Mouse (Mus musculus): ENCODE measurements around the gene Lrrc4b.

Gene Lrrc4b

DNA sequence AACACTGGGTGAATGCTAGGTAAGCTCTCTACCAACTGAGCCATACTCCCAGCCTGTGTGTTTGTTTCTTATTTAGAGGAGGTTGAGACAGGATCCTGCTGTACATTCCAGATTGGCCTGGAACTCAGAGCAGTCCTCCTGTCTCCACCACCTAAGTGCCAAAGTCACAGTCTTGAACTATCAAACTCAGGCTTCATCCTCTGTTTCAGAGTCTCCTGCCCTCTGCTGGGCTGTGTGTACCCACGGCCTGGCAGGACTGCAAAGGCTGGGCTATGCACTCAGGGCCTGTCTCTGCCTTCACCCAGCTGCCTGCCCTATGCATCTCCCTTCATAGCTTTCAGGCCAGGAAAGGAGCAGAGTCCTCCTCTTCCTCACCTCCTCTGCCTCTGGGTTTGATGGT is 7.4 kb downstream of the Lrrc4b start:
- DNase-seq (ENCODE audit: low read depth, low spot score) = no peak

DNA sequence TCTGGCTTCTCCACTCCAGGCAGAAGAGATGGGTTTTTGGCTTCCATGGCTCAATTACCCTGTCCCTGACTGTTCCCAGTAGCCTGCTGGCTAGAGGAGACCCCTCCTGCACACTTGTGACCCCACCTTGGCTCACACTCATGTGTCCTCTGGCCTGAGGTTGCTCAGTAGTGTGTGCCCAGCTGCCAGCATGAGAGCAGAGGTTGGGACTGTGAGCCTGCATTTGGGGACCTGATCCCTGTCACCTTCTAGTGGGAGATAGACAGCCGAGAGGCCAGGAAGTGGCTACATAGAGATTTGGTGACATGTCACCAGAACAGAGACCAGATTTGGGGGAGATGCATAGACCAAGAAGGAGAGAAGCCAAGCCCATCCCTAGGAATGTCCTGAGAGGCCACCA is 8.4 kb downstream of the Lrrc4b start:
- DNase-seq (ENCODE audit: low read depth, low spot score) = no peak

DNA sequence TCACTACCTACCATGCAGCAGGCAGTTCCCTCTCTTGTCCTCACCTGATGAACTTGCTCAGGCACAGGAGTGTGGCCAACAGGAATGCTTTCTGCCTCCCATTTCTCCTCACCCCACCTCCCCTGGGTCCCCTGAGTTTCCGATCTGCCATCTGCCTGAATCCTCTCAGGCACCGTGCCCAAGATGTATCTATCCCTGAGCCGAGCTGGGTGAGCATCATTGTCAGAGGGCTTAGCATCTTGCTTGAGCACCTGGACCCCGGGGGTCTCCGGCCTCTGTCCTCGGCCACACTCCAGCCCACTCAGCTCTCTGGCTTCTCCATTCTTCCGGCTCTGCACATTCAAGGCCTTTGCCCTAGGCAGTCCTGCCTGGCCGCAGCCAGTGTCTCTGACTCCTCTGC is 9.1 kb downstream of the Lrrc4b start:
- no peak for DNase-seq (ENCODE audit: low read depth, low spot score)

DNA sequence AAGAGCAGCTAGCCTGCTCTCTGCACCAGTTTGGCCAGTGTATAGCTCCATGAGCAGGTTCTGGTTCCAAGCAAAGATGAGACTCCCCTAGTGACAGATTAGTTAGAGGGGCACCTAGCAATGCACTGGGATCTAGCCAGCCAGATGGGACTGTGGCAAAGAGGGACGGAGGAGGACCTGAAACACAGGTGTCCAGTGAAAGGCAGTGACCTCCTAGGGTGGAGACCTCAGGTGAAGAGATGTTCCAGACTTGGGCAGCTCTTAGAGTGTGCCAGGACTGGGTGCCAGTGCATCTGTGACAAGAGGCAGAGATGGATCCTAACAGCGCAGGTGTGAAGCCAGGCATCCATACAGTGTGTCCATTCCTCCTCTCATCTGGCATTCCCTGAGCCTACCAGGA is 10.9 kb downstream of the Lrrc4b start:
- no peak for DNase-seq (ENCODE audit: low read depth, low spot score)

DNA sequence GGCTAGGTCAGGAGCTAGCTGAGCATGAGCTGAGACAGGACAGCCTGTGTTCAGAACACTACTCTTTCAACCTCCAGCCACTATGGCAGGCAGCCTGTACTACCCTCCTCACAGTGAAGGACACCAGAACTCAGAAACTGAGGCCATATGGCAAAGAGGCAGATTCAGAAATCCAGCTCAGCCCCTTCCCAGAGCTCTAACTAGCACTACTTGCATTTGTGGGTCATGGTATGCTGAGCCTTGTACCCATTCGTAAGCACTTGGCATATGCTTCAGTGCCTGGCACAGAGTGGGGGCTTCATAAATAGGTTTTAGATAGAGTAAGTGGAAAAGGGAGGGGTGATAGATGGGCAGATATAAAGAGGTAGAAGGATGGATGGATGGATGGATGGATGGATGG is 11.7 kb downstream of the Lrrc4b start:
- no peak for DNase-seq (ENCODE audit: low read depth, low spot score)

DNA sequence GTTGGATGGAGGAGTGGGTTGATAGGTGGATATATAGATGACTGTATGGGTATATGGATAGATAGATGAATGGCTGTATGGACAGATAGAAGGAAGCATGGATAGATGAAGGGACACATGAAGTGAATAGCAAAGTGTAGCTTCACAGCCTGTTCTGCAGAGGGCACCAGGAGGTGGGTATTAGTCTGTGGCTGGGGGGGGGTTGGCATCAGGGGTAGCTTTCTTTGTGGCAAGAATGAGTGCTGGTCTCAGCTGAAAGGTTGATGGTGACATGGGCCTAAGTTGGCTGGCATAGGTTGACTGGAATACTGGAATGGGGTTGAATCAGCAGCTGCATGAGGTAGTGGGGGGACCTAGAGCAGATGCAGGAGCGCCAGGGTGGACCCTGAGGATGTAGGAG is 12.4 kb downstream of the Lrrc4b start:
- DNase-seq (ENCODE audit: low read depth, low spot score) = no peak

DNA sequence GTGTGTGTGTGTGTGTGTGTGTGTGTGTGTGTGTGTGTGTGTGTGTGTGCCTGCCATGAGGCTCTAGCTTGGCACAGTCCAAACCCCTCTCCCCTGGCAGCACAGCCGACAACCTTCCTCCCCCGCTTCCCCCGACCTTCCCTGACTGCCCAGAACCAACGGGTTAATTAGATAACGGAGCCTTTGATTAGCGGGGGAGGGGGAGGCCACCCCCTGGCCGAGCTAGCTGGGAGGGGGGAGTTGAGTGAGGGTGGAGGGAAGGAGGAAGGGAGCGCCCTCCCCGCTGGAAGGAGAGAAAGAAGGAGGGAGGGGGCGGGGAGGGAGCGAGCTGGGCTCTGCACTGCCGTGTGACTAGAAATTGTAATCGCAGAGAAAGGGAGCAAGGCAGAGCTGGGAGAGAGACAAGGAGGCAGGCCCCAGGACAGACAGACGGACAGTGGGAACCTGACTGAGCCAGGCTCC is 12.9 kb downstream of the Lrrc4b start:
- no peak for DNase-seq (ENCODE audit: low read depth, low spot score)

DNA sequence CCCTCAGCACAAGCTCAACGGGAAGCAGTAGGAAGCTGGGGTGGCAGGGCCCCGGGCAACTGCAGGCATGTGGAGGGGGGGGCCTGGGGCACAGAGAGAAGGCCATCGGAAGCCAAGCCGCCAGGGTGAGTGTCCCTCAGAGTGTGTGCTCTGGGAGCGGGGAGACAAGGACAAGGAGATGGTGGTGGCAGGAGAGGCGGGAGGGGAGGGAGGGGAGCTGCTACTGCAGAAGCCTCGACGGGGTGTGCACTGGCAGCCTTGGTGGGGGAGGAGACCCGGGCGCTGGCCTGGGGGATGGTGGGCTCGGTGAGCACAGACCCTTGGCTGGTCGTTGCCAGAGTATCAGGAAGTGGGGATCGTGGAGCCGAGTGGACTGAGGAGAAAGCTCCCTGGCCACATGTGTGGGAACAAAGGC is 13.6 kb downstream of the Lrrc4b start:
- DNase-seq (ENCODE audit: low read depth, low spot score) = no peak

DNA sequence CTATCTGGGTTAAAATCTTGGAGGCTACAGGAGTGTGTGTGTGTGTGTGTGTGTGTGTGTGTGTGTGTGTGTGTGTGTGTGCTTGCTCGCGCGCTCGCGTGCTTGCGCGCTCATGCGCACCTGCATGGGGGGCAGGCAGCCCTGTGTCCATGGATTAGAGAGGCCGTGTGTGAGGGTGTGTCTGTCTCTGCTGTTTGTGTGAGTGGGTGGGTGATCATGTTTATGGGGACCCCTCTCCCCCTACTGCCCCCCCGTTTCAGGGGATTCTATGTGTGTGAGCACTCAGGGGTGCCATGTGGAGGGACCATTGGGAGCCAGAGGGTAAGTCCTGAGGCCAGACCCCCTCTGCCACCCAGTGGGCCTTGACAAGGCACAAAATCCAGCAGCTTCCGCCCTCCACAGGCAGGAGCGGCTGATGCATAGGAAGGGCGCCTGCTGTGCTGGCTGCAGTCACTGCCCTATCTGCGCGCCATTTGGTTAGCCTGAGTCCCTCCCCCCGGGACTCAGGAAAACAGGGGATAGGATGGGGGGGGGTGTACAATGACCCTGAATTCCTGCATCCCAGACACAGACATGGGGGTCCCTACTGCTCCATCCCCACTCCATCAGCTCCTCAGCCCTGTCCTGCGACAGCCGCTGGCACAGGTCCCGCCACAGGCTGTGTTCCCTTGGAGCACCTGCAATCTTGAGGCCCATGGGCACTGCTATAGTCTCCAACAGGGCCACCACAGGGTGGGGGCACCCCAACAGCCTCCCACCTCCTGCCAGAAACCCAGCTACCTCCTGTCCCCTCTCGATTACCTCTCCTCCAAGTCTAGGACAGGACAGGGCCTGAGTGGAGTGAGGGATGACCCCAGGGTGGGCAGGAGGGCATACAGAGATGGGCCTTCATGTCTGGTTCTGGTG is 14.7 kb downstream of the Lrrc4b start:
- no peak for DNase-seq (ENCODE audit: low read depth, low spot score)

DNA sequence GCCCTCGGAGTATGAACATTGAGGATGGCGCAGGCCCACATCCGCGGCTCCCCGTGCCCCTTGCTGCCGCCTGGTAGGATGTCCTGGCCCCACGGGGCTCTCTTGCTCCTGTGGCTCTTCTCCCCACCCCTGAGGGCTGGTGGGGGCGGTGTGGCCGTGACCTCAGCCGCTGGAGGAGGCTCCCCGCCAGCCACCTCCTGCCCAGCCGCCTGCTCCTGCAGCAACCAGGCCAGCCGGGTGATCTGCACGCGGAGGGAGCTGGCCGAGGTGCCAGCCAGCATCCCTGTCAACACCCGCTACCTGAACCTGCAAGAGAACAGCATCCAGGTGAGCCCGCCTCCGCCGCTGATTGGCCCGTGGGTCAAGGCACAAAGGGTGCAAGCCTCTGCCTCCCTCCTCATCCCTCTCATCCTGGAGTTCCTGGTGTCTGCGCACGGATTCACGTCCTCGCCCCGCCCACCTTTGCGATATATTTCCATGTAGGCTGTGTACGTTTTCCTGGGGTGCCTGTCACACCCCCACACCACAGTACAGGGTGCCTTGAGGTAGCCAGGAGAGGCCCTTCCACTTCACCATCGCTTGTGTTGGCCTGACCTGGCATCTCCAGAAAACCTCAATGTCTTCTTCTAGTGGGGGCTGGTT is 16.2 kb downstream of the Lrrc4b start:
- no peak for DNase-seq (ENCODE audit: low read depth, low spot score)

DNA sequence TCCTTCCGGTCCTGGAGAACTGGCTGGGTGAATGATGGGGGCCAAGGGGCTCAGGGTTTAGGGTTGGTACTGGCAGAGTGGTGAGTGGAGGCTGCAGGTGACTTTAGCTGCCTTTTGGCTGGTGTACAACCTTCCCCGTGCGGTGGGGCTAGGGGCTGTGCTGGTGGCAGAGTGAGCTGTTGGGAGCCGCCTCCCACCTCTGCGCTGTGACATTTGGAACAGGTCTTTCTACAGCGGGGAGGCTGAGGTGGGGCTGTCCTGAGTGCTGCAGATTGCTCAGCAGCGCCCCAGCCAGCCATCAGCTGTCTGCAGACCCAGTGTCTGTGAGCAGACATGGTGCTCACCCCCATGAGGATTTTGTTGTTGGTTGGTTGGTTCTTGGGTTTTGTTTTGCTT is 16.7 kb downstream of the Lrrc4b start:
- no peak for DNase-seq (ENCODE audit: low read depth, low spot score)

DNA sequence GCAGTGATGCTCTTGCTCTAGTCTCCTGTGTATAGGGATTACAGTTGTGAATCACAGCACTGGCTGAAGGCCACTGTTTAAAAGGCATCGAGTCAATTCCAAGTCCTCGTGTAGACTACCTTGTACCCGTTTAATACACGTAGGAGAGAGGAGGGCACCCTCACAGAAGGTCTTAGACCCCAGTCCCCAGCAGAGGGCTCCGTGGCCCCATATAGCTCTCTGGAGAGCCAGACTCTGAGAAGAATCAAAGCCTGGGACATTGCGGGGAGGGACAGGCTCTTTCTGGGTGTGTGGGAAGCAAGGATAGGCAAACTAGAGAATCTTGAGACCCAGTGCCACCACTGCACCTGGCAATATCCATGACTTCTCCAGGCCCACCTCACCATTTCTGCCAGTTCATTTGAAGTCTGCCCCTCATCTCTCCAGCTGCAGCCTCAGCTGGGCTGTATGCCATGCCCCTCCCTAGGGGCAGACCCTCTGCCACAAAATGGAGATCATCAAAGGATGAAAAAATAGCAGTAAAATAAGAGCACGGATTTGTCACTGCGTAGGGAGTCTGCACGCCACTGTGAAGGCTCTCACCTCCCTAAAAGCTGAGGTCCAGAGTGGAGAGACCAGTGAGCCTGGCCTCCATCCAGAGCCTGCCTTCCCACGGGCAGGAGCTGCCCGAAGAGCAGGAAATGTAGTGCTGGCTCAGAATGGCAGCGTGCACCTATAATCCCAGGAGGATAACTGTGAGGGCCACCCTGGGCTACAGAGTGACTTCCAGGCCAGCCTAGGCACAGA is 17.4 kb downstream of the Lrrc4b start:
- DNase-seq (ENCODE audit: low read depth, low spot score) = no peak

DNA sequence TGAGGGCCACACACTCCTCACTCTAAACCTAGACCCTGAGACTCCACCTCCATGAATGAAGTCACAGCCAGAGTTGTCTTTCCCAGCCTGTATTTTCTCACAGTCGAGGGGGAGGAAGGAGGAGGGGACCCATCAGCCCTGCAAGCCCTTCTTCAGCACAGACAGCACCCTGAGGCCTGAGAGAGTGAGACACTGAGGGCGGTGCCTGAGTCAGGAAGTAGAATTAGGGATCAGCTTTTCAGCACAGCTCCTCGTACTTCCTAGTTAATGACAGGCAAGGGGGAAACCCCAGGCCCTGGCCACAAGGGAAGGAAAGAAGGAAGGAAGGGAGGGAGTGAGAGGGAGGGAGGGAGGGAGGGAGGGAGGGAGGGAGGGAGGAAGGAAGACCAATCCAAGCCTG is 24.4 kb downstream of the Lrrc4b start:
- no peak for DNase-seq (ENCODE audit: low read depth, low spot score)

DNA sequence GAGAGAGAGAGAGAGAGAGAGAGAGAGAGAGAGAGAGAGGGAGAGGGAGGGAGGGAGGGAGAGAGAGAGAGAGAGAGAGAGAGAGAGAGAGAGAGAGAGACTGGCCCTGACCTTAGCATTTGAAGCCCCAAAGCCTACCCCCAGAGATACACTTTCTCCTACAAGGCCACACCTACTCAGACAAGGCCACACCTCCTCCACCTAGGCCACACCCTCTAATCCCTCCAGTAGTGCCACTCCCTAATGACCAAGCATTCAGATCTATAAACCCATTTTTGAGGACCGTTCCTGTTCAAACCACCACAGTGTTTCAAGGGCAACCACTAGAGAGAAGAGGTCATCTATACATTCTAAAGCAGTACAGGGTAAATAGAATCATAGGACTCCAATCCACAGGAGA is 27.5 kb downstream of the Lrrc4b start:
- no peak for DNase-seq (ENCODE audit: low read depth, low spot score)

DNA sequence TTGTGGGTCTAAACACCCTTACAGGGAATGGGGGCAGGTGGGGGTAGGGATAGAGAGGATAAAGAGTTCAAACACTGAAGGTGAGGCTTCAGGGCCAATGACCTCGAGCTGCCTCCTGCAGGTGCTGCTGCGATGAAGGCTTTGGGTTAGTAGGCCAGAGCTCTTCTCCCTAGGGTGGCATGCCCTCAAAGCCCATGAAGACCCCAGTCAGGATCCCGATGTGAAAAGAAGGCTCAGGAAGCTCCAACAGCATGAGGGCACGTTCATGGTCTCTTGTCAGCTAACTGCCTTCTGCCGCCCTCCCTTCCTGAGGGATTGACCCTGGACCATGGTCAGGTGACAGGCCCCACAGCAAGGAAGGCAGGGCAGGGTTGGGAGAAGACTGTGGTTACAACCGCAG is 31.2 kb downstream of the Lrrc4b start:
- DNase-seq (ENCODE audit: low read depth, low spot score) = no peak

DNA sequence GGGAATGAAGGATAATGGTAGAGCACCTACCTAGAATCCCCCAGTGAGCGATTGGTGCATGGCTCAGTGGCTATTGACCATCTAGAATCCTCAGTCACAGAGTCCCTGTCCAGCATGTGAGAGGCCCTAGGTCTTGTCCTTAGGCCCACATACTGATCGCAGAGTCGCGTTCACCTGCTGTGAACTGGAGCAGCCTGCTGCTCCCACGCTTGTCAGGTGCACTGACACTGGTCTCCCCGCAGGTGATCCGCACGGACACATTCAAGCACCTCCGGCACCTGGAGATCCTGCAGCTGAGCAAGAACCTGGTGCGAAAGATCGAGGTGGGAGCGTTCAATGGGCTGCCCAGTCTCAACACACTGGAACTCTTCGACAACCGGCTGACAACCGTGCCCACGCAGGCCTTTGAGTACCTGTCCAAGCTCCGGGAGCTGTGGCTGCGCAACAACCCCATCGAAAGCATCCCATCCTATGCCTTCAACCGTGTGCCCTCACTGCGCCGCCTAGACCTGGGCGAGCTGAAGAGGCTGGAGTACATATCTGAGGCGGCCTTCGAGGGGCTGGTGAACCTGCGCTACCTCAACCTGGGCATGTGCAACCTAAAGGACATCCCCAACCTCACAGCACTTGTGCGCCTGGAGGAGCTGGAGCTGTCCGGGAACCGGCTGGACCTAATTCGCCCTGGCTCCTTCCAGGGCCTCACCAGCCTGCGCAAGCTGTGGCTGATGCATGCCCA is 32.1 kb downstream of the Lrrc4b start:
- DNase-seq (ENCODE audit: low read depth, low spot score) = no peak

DNA sequence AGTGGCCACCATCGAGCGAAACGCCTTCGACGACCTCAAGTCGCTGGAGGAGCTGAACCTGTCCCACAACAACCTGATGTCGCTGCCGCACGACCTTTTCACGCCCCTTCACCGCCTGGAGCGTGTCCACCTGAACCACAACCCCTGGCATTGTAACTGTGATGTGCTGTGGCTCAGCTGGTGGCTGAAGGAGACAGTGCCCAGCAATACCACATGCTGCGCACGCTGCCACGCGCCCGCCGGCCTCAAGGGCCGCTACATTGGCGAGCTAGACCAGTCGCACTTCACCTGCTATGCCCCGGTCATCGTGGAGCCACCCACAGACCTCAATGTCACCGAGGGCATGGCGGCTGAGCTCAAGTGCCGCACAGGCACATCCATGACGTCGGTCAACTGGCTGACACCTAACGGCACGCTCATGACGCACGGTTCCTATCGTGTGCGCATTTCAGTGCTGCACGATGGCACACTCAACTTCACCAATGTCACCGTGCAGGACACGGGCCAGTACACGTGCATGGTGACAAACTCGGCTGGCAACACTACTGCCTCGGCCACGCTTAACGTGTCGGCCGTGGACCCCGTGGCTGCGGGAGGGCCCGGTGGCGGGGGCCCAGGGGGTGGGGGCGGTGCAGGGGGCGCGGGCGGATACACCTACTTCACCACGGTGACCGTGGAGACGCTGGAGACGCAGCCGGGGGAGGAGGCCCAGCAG is 32.8 kb downstream of the Lrrc4b start:
- no peak for DNase-seq (ENCODE audit: low read depth, low spot score)

DNA sequence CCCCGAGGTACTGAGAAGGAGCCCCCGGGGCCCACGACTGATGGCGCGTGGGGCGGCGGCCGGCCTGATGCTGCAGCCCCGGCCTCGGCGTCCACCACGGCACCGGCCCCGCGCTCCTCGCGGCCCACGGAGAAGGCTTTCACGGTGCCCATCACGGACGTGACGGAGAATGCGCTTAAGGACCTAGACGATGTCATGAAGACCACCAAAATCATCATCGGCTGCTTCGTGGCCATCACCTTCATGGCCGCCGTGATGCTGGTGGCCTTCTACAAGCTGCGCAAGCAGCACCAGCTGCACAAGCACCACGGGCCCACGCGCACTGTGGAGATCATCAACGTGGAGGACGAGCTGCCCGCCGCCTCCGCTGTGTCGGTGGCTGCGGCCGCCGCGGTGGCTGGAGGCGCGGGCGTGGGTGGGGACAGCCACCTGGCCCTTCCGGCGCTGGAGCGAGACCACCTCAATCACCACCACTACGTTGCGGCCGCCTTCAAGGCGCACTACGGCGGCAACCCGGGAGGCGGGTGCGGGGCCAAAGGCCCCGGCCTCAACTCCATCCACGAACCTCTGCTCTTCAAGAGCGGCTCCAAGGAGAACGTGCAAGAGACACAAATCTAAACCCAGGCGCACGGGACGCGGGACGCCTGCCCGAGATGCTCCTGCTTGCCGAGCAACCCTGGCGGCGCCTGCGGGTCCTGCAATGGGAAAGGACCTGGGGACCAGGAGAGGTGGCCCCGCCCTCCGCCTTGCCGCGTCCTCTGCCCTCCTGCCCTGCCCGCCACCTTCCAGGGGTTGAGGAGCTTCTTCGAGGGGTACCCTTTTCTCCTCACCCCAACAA is 33.6 kb downstream of the Lrrc4b start:
- no peak for DNase-seq (ENCODE audit: low read depth, low spot score)

DNA sequence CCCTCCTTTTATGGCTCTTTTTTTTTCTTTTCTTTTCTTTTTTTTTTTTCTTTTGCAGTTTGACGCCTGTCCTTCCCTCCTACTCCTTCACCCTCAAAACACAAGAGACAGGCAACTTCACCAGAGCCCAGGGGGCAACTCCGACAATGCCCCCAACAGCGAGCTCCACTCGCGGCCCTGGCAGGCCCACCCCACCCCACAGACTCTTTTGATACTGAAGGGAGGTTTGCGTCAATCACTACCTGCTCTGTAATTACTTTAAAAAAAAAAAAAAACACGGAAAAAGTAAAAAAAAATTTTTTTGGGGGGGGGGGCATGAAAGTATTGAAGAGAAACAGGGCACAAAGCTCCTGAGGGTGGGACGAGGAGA is 34.2 kb downstream of the Lrrc4b start:
- no peak for DNase-seq (ENCODE audit: low read depth, low spot score)

DNA sequence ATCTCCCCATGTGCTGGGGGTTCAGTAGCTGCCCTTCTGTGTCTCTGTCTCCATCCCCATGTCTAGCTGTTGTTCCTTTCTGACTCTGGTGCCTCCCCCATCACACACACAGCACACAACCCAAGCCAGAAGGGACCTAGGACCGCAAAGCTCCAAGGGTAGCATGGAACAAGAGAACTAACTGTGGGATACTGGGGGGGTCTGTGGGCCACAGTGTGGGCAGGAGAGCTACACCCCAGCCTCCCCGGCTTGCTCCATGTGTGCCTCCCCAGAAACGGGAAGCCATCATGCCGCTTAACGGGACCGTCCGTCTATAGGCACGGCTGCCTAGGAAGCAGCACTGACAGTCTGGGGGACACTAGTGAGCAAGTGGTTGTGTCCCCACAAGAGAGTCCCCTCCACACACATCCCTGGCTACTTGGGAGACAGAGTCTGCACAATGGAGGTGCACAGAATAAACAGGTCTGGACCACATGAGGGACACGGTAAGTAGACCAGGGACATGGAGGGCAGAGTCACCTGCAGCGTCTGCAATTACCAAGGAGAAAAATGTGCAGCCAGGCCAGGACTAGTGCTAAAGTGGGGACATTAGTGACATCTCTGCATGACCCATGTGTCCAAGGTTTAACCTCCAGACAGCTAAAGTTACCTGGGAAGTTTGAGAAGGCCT is 34.9 kb downstream of the Lrrc4b start:
- no peak for DNase-seq (ENCODE audit: low read depth, low spot score)

All from retina, postnatal 7 days (tissue).